Mouse (Mus musculus) midbrain, embryonic 11.5 days (tissue): ENCODE results near the gene Gm11437. TPM values are rescaled to one million over a fixed set of nuclear protein-coding genes. Genes with fewer than 3 reads are reported as not detected.

Experiments
- ATAC-seq: fragments of 200-750 bp; cut with Nextera tagmentation; 2 replicates; pipeline ENCODE4 v1.8.0; 2017; ENCODE audit warnings: moderate TSS enrichment, moderate library complexity; ENCODE audit not compliant: low FRiP score
- DNase-seq: peaks from one replicate; pipeline ENCODE4 v3.0.0; 2015; ENCODE audit warnings: low spot score; ENCODE audit errors: missing footprints
- H3K27ac ChIP-seq: fragments of 300-500 bp; sonication (generic); 2 replicates; pipeline ENCODE4 v1.5.1; 2014; ENCODE audit warnings: low read depth, low read length
- H3K27me3 ChIP-seq: fragments of 300-500 bp; sonication (generic); 2 replicates; pipeline ENCODE4 v1.6.1; 2014; ENCODE audit warnings: mild to moderate bottlenecking, low read length, moderate library complexity, mixed read lengths; ENCODE audit not compliant: control insufficient read depth, insufficient read depth
- H3K36me3 ChIP-seq: fragments of 300-500 bp; sonication (generic); 2 replicates; pipeline ENCODE4 v1.6.1; 2014; ENCODE audit warnings: mild to moderate bottlenecking, low read length, moderate library complexity, mixed read lengths; ENCODE audit not compliant: control insufficient read depth, insufficient read depth
- H3K4me1 ChIP-seq: fragments of 300-500 bp; sonication (generic); 2 replicates; pipeline ENCODE4 v1.6.1; 2014; ENCODE audit warnings: low read length; ENCODE audit not compliant: control insufficient read depth, insufficient read depth
- H3K4me2 ChIP-seq: fragments of 300-500 bp; sonication (generic); 2 replicates; pipeline ENCODE4 v1.6.1; 2014; ENCODE audit warnings: mild to moderate bottlenecking, moderate library complexity
- H3K4me3 ChIP-seq: fragments of 300-500 bp; sonication (generic); 2 replicates; pipeline ENCODE4 v1.5.1; 2014; ENCODE audit warnings: low read depth, low read length
- H3K9ac ChIP-seq: fragments of 300-500 bp; sonication (generic); 2 replicates; pipeline ENCODE4 v1.6.1; 2014; ENCODE audit warnings: low read length
- H3K9me3 ChIP-seq: fragments of 300-500 bp; sonication (generic); 2 replicates; pipeline ENCODE4 v1.6.1; 2016; ENCODE audit warnings: low read length; ENCODE audit not compliant: control insufficient read depth
- WGBS: fragments of 180-500 bp; shearing (Covaris S2); extraction: QIAGEN DNeasy Blood & Tissue Kit; methylation state at CpG from one replicate; pipeline ENCODE4 v1.1.7; 2014; 5-methylcytosine and 5-hydroxymethylcytosine counted together
- polyA plus RNA-seq: library from polyadenylated mRNA; unstranded; fragments of >200 nt; fragmentation: Nextera tagmentation; extraction: Ambion mirVana; gene quantifications from 2 replicates; pipeline ENCODE4 v1.2.1, GENCODE M21; 2014

Gene Gm11437
- polyA plus RNA-seq, 1 experiment from 2014 or later, result not detected

GRCm38 (mm10) chr11:84150884-84151283 lies 16.4 kb downstream of the Gm11437 start:
- 60% methylated on average over 2 of the region's 2 CpGs for WGBS
- DNase-seq (peak; percentile 37), ATAC-seq (no peak)

DNA sequence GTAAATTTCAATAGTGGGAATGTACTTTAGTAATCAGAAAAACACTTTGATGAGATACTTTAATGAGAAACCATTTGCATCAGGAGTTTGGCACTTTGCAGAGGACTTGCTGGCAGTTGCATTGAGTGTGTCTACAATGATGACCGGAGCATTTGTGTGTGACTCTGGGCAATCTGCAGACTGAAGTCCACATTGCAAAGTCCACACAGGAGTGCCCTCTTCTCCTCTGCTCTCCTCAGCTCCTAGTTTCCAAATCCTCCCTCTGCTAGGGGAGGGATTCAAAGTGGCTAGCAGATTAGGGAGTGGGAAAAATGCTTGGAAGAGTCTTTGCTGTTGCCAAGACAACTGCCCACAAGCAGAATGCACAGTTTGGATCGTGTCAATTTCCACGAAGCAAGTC lies 21.2 kb downstream of the Gm11437 start:
- peaks cover 4% of the 10 kb centered on the region; the same call in 1 of the 2 replicates for H3K4me1 ChIP-seq
- no peaks in the 10 kb centered on the region for H3K27me3 ChIP-seq
- ATAC-seq, result no peak
- H3K9me3 ChIP-seq, result no peaks in the 10 kb centered on the region
- H3K27ac ChIP-seq, result no peak overlapping the region
- H3K4me2 ChIP-seq, result no peak overlapping the region
- peak; percentile 37 for DNase-seq
- no peaks in the 10 kb centered on the region for H3K36me3 ChIP-seq
- WGBS, result 39% methylated on average over 3 of the region's 3 CpGs
- H3K4me3 ChIP-seq, result no peak overlapping the region
- H3K9ac ChIP-seq, result no peak overlapping the region

More at GRCm38 (mm10) chr11:84150884-84151283, 16.4 kb downstream of the Gm11437 start:
- Histone ChIP-seq H3K4me3 (no peak overlapping the region), H3K36me3 (no peaks in the 10 kb centered on the region), H3K9me3 (no peaks in the 10 kb centered on the region), H3K9ac (no peak overlapping the region), H3K4me2 (no peak overlapping the region), H3K27me3 (no peaks in the 10 kb centered on the region), H3K27ac (no peak overlapping the region), H3K4me1 (peaks cover 4% of the 10 kb centered on the region; the same call in 1 of the 2 replicates)

DNA sequence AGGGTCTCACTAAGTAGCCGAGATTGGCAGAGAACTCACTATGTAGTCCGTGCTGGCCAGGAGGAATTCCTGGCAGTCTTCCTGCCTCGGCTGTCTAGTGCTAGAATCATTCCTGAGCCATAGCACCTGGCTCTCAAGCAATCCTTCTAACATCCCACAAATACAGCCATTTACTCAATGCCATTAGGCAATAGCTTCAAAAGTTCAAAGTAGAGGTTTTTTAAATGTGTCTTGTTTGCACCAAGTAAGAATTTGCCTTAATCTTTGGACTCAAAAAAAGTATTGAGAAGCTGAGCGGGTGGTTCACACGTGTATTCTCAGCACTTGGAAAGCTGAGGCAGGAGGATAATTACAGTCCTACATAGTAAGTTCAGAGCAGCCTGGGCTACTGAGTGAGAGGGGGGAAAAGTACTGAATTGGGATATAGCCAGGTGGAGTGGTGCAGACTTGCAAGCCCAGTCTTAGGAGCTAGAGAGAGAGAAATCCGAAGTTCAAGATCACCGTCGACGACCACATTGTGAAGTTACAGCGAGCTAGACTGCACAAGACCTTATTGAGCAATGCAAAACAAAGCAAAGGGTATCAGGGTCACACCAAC lies 22.0 kb downstream of the Gm11437 start:
- Histone ChIP-seq H3K4me1 (peaks cover 4% of the 10 kb centered on the region; the same call in 1 of the 2 replicates), H3K4me2 (no peak overlapping the region), H3K27ac (no peak overlapping the region), H3K9ac (no peak overlapping the region), H3K9me3 (no peaks in the 10 kb centered on the region), H3K4me3 (no peak overlapping the region), H3K36me3 (no peaks in the 10 kb centered on the region), H3K27me3 (no peaks in the 10 kb centered on the region)
- DNase-seq (peak; percentile 57), ATAC-seq (no peak)
- WGBS, result 76% methylated on average over 10 of the region's 10 CpGs

DNA sequence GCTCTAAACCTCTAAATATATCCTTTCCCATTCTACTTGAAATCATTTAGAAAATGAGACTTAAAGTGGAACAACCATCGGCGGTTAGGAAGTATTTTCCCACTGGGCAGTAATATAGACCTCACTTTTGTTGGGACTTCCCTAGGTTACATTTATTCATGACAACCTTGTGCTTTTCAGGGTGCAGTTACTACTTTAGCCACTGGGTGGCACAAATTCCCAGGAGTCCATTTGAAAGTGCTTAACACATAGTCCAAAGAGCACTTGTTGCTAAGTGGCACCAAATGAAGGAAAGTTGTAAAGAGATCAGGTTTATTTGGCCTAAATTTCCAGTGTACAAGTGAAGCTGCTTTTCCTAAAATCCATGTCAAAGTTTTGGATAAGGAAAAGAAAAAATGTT lies 25.5 kb downstream of the Gm11437 start:
- H3K4me3 ChIP-seq, result no peak overlapping the region
- no peak overlapping the region for H3K27ac ChIP-seq
- WGBS, result 53% methylated on average over 2 of the region's 2 CpGs
- no peaks in the 10 kb centered on the region for H3K27me3 ChIP-seq
- H3K4me2 ChIP-seq, result no peak overlapping the region
- H3K9me3 ChIP-seq, result no peaks in the 10 kb centered on the region
- DNase-seq (peak; percentile 93), ATAC-seq (no peak)
- H3K36me3 ChIP-seq, result no peaks in the 10 kb centered on the region
- H3K4me1 ChIP-seq, result peaks cover 4% of the 10 kb centered on the region; the same call in 1 of the 2 replicates
- H3K9ac ChIP-seq, result no peak overlapping the region

- ATAC-seq (no peak), DNase-seq (no peak)
- H3K4me1 ChIP-seq, result no peaks in the 10 kb centered on the region
- no peak overlapping the region for H3K9ac ChIP-seq
- H3K36me3 ChIP-seq, result no peaks in the 10 kb centered on the region
- H3K4me3 ChIP-seq, result no peak overlapping the region
- H3K27me3 ChIP-seq, result no peaks in the 10 kb centered on the region
- 93% methylated on average over 3 of the region's 3 CpGs for WGBS
- no peak overlapping the region for H3K27ac ChIP-seq
- H3K9me3 ChIP-seq, result no peaks in the 10 kb centered on the region
- H3K4me2 ChIP-seq, result no peak overlapping the region
These were observed 30.8 kb downstream of the Gm11437 start for GRCm38 (mm10) chr11:84136453-84136852.

DNA sequence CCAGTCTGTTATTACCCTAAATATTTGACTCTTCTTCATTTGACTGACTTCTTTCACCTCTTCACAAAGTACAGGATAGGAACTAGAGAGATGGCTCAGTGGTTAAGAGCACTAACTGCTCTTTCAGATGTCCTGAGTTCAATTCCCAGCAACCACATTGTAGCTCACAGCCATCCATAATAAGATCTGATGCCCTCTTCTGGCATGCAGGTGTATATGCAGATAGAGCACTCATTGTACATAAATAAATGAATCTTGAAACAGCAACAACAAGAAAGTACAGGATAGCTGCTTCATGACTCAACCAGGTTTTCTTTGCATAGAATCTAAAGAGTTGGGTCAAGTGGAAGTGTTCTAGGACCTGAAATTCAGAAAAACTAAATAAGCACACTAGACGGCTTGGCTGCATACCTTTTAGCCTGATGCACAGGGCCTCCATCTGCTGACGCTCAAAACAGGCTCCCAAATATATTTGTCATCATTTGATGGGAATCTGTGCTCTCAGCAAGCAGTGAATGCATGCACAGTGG lies 32.9 kb downstream of the Gm11437 start:
- Histone ChIP-seq H3K4me2 (no peak overlapping the region), H3K27ac (no peak overlapping the region), H3K9me3 (no peaks in the 10 kb centered on the region), H3K36me3 (no peaks in the 10 kb centered on the region), H3K9ac (no peak overlapping the region), H3K4me3 (no peak overlapping the region), H3K27me3 (no peaks in the 10 kb centered on the region), H3K4me1 (peaks cover 4% of the 10 kb centered on the region; the same call in 1 of the 2 replicates)
- DNase-seq (peak; percentile 75), ATAC-seq (no peak)
- WGBS, result 89% methylated on average over 2 of the region's 2 CpGs

- no peaks in the 10 kb centered on the region for H3K9me3 ChIP-seq
- peak overlapping the region; percentile 87 for H3K4me2 ChIP-seq
- H3K9ac ChIP-seq, result peak overlapping the region; percentile 86
- H3K4me1 ChIP-seq, result peaks cover 9% of the 10 kb centered on the region; the same call in 1 of the 2 replicates
- H3K36me3 ChIP-seq, result peaks cover 2% of the 10 kb centered on the region; the same call in 1 of the 2 replicates
- ATAC-seq (peak; percentile 54), DNase-seq (no peak)
- H3K27me3 ChIP-seq, result no peaks in the 10 kb centered on the region
- H3K27ac ChIP-seq, result no peak overlapping the region
- WGBS, result 6% methylated on average over 11 of the region's 11 CpGs
- H3K4me3 ChIP-seq, result peak overlapping the region; percentile 80
These were observed 37.5 kb downstream of the Gm11437 start for GRCm38 (mm10) chr11:84129799-84130185.

DNA sequence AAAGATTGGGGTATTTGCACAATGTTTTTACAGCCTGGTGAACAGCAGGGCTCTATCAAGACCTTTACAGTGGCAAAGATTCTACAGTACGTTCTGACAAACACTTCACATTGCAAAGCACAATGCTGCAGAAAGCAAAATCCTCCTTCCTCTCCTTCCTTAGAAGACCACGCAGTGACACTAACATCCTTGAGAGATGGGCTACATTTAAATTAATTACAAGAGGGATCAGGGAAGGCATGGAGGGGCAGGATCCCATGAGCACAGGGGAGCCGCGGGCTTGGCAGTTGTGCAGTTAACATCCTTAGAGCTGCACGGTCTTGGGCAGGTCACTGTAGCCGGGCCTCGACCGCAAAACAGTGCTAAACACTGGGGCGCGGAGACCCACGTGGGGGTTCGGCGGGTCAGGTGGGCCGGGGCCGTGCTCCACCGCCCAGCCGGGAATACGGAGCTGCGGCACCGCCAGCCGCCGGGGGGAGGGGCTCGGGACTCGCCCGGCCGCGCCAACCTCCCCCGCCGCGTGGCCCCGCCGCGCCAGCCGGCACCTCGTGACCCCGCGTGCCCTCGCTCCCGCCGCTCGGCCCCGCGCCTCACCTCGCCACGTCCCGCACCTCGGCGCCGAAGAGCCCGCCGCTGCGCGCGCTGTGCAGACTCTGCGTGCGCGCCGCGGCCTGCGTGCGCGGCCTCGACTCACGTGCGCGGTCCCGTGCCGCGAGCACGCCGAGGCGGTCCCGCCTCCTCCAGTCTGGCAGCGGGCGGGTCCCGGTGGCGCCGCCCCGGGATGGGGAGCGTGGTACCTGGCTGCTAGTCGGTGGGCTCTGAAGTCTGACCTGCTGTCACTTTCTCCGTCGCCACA lies 38.1 kb downstream of the Gm11437 start, which contains the start of the genes Tada2a and Acaca:
Gene Tada2a, minus strand, starts transcription at position 658 of the 856 bp plus-strand sequence.
Gene Acaca, plus strand, starts transcription at position 730 of the 856 bp plus-strand sequence.
- Histone ChIP-seq H3K4me3 (peak within 1 kb of the TSS; percentile 80), H3K4me1 (peaks cover 9% of the 10 kb centered on the region; the same call in 1 of the 2 replicates), H3K9ac (peak within 1 kb of the TSS; percentile 86), H3K27me3 (no peaks in the 10 kb centered on the region), H3K36me3 (peaks cover 2% of the 10 kb centered on the region; the same call in 1 of the 2 replicates), H3K4me2 (peak within 1 kb of the TSS; percentile 87), H3K27ac (no peak within 1 kb of the TSS), H3K9me3 (no peaks in the 10 kb centered on the region)
- ATAC-seq (peak; percentile 94), DNase-seq (peak; percentile 100)
- WGBS, result under 1% methylated on average over 62 of the region's 83 CpGs
